Mouse (Mus musculus): ENCODE measurements around the gene Cdk19. TPM values are rescaled to one million over a fixed set of nuclear protein-coding genes. Genes with fewer than 3 reads are reported as not detected.

Cdk19 gene
- total and polyA plus RNA-seq, 3 experiments, result 3.3 to 4.7 (median 4.0) TPM

DNA sequence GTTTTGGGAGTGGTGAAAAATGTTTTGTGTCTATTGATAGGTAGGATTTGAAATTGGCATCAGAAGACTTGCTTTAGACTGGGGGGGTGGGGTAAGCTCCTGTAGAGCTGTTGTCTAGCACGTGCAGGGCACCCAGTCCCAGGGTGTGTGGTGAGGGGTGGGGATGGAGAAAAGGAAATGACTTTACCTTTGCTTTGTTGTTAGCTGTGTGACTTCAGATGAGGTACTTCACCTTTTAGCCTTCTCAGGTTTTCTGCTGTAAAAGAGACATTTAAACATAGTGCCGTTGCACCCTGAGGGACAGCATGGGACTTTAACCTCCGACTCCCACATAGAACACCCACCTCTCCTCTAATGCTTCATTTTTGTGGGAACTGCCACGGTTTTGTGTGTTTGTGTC is 80.5 kb downstream of the Cdk19 start:
- no peaks in the 10 kb centered on the region for H3K36me3 ChIP-seq (replicated peaks in 1 of 2; ENCODE audit: control insufficient read depth in 1 of 2, insufficient read depth in 1 of 2, low read length in 1 of 2)
- no peak for TF ChIP-seq JUN (IDR thresholded peaks at IDR 0.05; ENCODE audit: insufficient read depth, low read depth, low read length)
- no peak for TF ChIP-seq E2F4 (IDR thresholded peaks at IDR 0.05; ENCODE audit: insufficient replicate concordance, low read depth, low read length)
- TF ChIP-seq POLR2AphosphoS2 (IDR thresholded peaks at IDR 0.05; ENCODE audit: low read depth, low read length), result no peak
- in situ Hi-C loops (cut with MboI; ENCODE audit: low pct_ligation_motif_present, low pct_unique_long_range_greater_than_20kb, low sequenced_read_pairs) (no loop called here), dilution Hi-C loops (cut with MboI; ENCODE audit: extremely low pct_ligation_motif_present, extremely low pct_unique_long_range_greater_than_20kb, low sequenced_read_pairs) (no loop called here)
- no peaks in the 10 kb centered on the region for H3K27me3 ChIP-seq (replicated peaks)
- H3K9ac ChIP-seq (ENCODE audit: insufficient read depth, low read depth), result no peak overlapping the region
- no peak for DNase-seq (ENCODE audit: extremely low read depth)
- H3K4me3 ChIP-seq (replicated peaks in 1 of 3; ENCODE audit: low read depth in 2 of 3, low read length in 2 of 3, poor library complexity in 1 of 3), result no peak overlapping the region
- H3K9me3 ChIP-seq (replicated peaks; ENCODE audit: low read length), result no peaks in the 10 kb centered on the region
- no peak overlapping the region for H3K27ac ChIP-seq (ENCODE audit: insufficient read depth, low read depth)
- peaks cover 0 to 15% of the 10 kb centered on the region in 2 experiments; a peak in 2 of 4 replicates for H3K4me1 ChIP-seq (ENCODE audit: control insufficient read depth in 1 of 2, insufficient read depth in 2 of 2)
- H3K79me2 ChIP-seq (replicated peaks; ENCODE audit: control insufficient read depth, extremely low read depth, insufficient read depth, poor library complexity, severe bottlenecking), result no peaks in the 10 kb centered on the region
- no peak overlapping the region for H3K4me2 ChIP-seq (ENCODE audit: insufficient read depth, low read depth, poor library complexity, severe bottlenecking)

DNA sequence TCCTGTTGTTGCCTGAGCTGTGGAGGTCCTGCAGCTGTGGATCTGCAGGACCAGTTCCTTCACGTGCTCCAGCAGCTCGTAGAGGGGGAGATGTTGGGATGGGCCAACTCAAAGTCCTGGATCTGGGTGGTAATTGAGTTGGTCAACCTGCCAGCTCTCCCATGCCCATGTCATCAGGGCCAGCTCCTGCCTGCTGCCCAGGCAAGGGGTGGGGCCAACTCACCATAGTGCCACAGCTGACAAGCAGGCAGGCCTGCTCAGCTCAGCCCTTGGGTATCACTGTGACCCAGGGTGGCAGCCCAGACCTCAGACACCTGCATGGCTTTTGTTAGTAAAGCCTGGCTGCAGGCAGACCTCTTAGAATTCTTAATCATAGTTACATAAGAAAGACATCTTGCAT is 81.3 kb downstream of the Cdk19 start:
- in situ Hi-C loops (cut with MboI; ENCODE audit: low pct_ligation_motif_present, low pct_unique_long_range_greater_than_20kb, low sequenced_read_pairs) (no loop called here), dilution Hi-C loops (cut with MboI; ENCODE audit: extremely low pct_ligation_motif_present, extremely low pct_unique_long_range_greater_than_20kb, low sequenced_read_pairs) (no loop called here)
- Histone ChIP-seq H3K27me3 (replicated peaks) (no peaks in the 10 kb centered on the region), H3K4me3 (replicated peaks in 1 of 3; ENCODE audit: low read depth in 2 of 3, low read length in 2 of 3, poor library complexity in 1 of 3) (no peak overlapping the region), H3K9ac (ENCODE audit: insufficient read depth, low read depth) (no peak overlapping the region), H3K9me3 (replicated peaks; ENCODE audit: low read length) (no peaks in the 10 kb centered on the region), H3K27ac (ENCODE audit: insufficient read depth, low read depth) (no peak overlapping the region), H3K4me2 (ENCODE audit: insufficient read depth, low read depth, poor library complexity, severe bottlenecking) (no peak overlapping the region), H3K4me1 (ENCODE audit: control insufficient read depth in 1 of 2, insufficient read depth in 2 of 2) (peaks cover 0 to 15% of the 10 kb centered on the region in 2 experiments; a peak in 2 of 4 replicates), H3K36me3 (replicated peaks in 1 of 2; ENCODE audit: control insufficient read depth in 1 of 2, insufficient read depth in 1 of 2, low read length in 1 of 2) (no peaks in the 10 kb centered on the region), H3K79me2 (replicated peaks; ENCODE audit: control insufficient read depth, extremely low read depth, insufficient read depth, poor library complexity, severe bottlenecking) (no peaks in the 10 kb centered on the region)
- TF ChIP-seq IRF4 (IDR thresholded peaks at IDR 0.05; ENCODE audit: low read depth, low read length) (no peak), UBTF (IDR thresholded peaks at IDR 0.05; ENCODE audit: low read depth, low read length) (no peak), POLR2AphosphoS2 (IDR thresholded peaks at IDR 0.05; ENCODE audit: low read depth, low read length) (no peak), RAD21 (IDR thresholded peaks at IDR 0.05; ENCODE audit: low read depth, low read length) (no peak), RCOR1 (conservative IDR thresholded peaks at IDR 0.05; ENCODE audit: low read depth, low read length) (no peak)
- no peak for DNase-seq (ENCODE audit: extremely low read depth)

GRCm38 (mm10) chr10:40421724-40422123 is 82.4 kb downstream of the Cdk19 start:
- in situ Hi-C loops (cut with MboI; ENCODE audit: low pct_ligation_motif_present, low pct_unique_long_range_greater_than_20kb, low sequenced_read_pairs) (no loop called here), dilution Hi-C loops (cut with MboI; ENCODE audit: extremely low pct_ligation_motif_present, extremely low pct_unique_long_range_greater_than_20kb, low sequenced_read_pairs) (no loop called here)
- Histone ChIP-seq H3K4me3 (replicated peaks in 1 of 3; ENCODE audit: low read depth in 2 of 3, low read length in 2 of 3, poor library complexity in 1 of 3) (no peak overlapping the region), H3K9ac (ENCODE audit: insufficient read depth, low read depth) (no peak overlapping the region), H3K79me2 (replicated peaks; ENCODE audit: control insufficient read depth, extremely low read depth, insufficient read depth, poor library complexity, severe bottlenecking) (no peaks in the 10 kb centered on the region), H3K4me2 (ENCODE audit: insufficient read depth, low read depth, poor library complexity, severe bottlenecking) (no peak overlapping the region), H3K27me3 (replicated peaks) (no peaks in the 10 kb centered on the region), H3K27ac (ENCODE audit: insufficient read depth, low read depth) (no peak overlapping the region), H3K4me1 (ENCODE audit: control insufficient read depth in 1 of 2, insufficient read depth in 2 of 2) (peaks cover 0 to 15% of the 10 kb centered on the region in 2 experiments; a peak in 2 of 4 replicates), H3K9me3 (replicated peaks; ENCODE audit: low read length) (no peaks in the 10 kb centered on the region), H3K36me3 (replicated peaks in 1 of 2; ENCODE audit: control insufficient read depth in 1 of 2, insufficient read depth in 1 of 2, low read length in 1 of 2) (no peaks in the 10 kb centered on the region)
- TF ChIP-seq CHD2 (IDR thresholded peaks at IDR 0.05; ENCODE audit: low read length) (no peak), NRF1 (IDR thresholded peaks at IDR 0.05; ENCODE audit: low read depth, low read length) (no peak), E2F4 (IDR thresholded peaks at IDR 0.05; ENCODE audit: insufficient replicate concordance, low read depth, low read length) (no peak), SIN3A (IDR thresholded peaks at IDR 0.05; ENCODE audit: low read length) (no peak), SMC3 (IDR thresholded peaks at IDR 0.05; ENCODE audit: low read depth, low read length) (no peak), TCF12 (IDR thresholded peaks at IDR 0.05; ENCODE audit: low read depth, low read length) (no peak), TBP (conservative IDR thresholded peaks at IDR 0.05; ENCODE audit: low read depth, low read length) (no peak), ETS1 (conservative IDR thresholded peaks at IDR 0.05; ENCODE audit: low read depth, low read length) (no peak), EP300 (IDR thresholded peaks at IDR 0.05; ENCODE audit: low read length) (no peak), MXI1 (IDR thresholded peaks at IDR 0.05; ENCODE audit: low read depth, low read length) (no peak), BHLHE40 (IDR thresholded peaks at IDR 0.05; ENCODE audit: low read depth, low read length) (no peak), CTCF (conservative IDR thresholded peaks at IDR 0.05 in 1 of 2, IDR thresholded peaks at IDR 0.05 in 1 of 2; ENCODE audit: low read depth in 2 of 2, low read length in 2 of 2) (no peak), MYC (IDR thresholded peaks at IDR 0.05; ENCODE audit: low read depth, low read length) (no peak), IRF4 (IDR thresholded peaks at IDR 0.05; ENCODE audit: low read depth, low read length) (no peak), NELFE (IDR thresholded peaks at IDR 0.05; ENCODE audit: low read depth, low read length) (no peak), POLR2A (IDR thresholded peaks at IDR 0.05; ENCODE audit: low read depth, low read length) (no peak)
- DNase-seq (ENCODE audit: extremely low read depth), result no peak

Measured in CH12.LX (cell line).